Mouse (Mus musculus): ENCODE measurements around the gene Coq9. TPM values are rescaled to one million over a fixed set of nuclear protein-coding genes. Genes with fewer than 3 reads are reported as not detected.

The Coq9 gene
- 61.8 and 63.5 TPM in 2 replicates for polyA plus RNA-seq (2015; fragmentation: Nextera tagmentation; extraction: Ambion mirVana)

DNA sequence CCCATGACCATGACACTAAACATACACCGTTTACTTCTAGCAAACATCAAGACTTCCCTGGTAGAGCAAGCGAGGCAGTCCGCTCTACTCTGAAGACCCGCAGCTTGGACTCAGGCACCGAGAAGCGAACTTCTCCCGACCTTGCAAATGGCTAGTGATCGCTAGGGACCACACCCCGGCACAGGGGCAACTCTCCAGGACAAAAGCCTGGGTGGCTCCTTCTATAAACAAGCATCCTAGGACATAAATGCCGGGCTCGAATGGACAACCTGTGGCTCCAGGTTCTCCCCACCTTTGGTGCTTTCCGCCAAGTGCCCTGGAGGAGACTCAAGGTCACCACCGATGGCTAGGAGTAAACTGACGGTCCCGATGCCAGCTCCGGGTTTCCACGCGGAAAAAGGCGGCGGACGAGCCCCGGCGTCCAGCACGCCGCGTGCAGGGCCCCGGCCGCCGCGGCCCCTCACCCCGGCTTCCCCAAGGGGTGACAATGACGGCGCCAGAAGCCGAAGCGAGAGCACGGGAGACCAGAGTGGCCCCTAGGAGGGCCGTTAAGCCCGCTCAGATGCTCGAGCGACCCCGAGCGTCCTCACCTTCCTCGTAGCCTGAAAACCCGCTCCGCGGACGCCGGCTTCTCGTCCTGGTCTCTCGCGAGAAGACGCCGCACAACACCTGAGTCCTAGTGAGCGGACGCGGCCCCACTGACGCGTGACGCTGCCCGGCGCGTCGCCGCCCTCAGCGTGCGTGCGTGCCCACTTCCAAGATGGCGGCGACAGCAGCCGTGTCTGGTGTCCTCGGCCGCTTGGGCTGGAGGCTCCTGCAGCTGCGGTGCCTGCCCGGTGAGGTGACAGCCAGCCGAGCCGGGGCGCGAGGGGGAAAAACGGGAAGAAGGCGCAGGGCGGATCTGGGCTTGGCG lies at the start of gene Coq9, which contains the start of gene Ciapin1:
Coq9 (plus strand) TSS at position 660 of the 913 bp plus-strand sequence.
Ciapin1 (minus strand) TSS at position 697 of the 913 bp plus-strand sequence.

DNA sequence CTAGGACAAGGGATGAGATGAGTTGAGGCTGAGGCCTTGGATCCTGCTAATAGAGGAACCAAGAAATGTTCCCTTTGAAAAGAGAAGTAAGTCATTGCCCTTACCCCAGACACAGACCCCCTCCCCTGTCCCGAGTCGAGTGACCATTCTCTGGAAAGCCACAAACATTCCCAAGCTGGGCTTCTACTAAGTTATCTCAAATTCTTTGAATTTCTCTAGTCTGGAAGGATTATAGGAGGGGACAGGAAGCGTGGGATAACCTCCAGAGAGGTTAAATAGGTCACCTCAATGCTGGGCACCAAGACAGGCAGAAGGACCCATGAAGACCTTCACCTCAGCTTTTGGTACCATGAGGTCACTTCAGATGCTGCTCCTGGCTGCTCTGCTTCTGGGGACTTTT lies 28.0 kb upstream of the Coq9 start, which contains the start of gene Ccl17:
Ccl17 (plus strand) TSS at position 301 of the 400 bp plus-strand sequence.

DNA sequence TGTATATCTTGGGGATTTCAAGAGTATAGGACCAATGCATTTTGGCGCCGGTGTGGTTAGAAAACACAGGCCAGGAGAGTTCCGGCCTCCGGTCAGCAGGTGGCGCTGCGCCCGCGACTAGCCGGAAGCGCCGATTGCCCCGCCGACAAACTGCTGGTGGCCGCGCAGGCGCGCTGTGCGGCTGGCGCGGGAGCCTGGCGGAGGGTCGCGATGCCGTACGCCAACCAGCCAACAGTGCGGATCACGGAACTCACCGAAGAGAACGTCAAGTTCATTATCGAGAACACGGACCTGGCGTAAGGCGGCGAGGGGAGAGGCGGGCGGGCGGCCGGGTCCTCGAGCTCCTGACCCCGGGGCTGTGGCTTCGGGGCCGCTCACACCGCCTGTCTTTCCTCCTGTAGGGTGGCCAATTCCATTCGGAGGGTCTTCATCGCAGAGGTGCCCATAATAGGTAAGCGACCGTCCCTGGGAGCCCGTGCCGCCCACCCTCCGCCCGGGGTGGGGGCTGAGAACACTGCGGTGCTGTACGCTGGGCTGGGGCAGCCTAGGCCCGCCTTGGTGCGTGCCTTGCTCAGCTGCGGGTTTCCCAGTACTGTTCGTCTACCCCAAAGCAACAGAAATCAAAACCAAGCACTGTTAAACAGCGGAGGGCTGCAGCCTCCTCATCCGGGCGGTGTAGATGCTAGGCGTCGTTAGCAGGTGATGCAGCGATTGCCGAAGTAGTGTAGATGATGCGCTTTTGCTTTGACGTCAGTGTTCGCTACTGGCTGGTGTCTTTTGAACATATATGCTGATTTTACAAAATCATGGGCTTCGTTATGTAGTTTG lies 19.4 kb downstream of the Coq9 start, which contains the start of gene Polr2c:
Polr2c (plus strand) TSS at position 105 of the 828 bp plus-strand sequence.

DNA sequence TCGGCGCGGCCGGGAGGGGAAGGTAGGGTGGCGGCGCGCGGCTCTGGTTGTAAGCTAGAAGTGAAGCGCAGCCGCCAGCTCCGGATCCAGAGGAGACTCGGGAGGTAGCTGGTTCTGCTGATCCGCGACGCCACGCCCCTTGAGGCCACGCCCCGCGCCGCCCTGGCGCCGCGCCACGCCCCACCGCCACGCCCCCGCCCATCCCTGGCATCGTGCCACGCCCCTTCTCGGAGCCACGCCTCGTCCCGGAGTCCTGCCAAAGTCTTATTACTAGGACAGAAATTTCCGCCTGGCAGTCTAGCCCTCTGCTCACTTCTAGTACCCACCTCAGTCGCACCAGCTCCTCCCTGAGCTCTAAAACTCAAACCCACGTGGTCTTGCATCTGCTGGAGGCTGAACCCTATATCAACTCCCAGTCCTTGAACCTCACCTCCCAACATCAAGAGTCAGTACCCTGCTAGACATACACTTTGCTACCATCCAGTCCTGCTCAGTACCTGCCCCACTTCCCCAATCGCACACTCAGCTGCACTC lies 38.1 kb downstream of the Coq9 start, which contains the start of gene Dok4:
Dok4 (minus strand) TSS at position 134 of the 534 bp plus-strand sequence.

Other genes starting within 250 kb of the Coq9 start
- 35.0 and 38.7 TPM in 2 replicates for gene Rspry1, start 236.4 kb upstream of the Coq9 start, polyA plus RNA-seq (2015; fragmentation: Nextera tagmentation; extraction: Ambion mirVana)
- 58.9 and 63.6 TPM in 2 replicates for gene Fam192a, start 236.3 kb upstream of the Coq9 start, polyA plus RNA-seq (2015; fragmentation: Nextera tagmentation; extraction: Ambion mirVana)
- gene Arl2bp, start 171.7 kb upstream of the Coq9 start, polyA plus RNA-seq (2015; fragmentation: Nextera tagmentation; extraction: Ambion mirVana), result 215 and 217 TPM in 2 replicates
- 33.5 and 39.9 TPM in 2 replicates for gene Pllp, start 142.0 kb upstream of the Coq9 start, polyA plus RNA-seq (2015; fragmentation: Nextera tagmentation; extraction: Ambion mirVana)
- 0.14 TPM in 1 of 2 replicates, not detected in the other for gene Ccl22, start 92.7 kb upstream of the Coq9 start, polyA plus RNA-seq (2015; fragmentation: Nextera tagmentation; extraction: Ambion mirVana)
- gene Cx3cl1, start 66.3 kb upstream of the Coq9 start, polyA plus RNA-seq (2015; fragmentation: Nextera tagmentation; extraction: Ambion mirVana), result 117 and 123 TPM in 2 replicates
- 5.8 and 6.6 TPM in 2 replicates for gene Ccl17, start 27.9 kb upstream of the Coq9 start, polyA plus RNA-seq (2015; fragmentation: Nextera tagmentation; extraction: Ambion mirVana)
- 144 and 148 TPM in 2 replicates for gene Ciapin1, start within 50 bp of the Coq9 start, polyA plus RNA-seq (2015; fragmentation: Nextera tagmentation; extraction: Ambion mirVana)
- gene Polr2c, start 19.1 kb downstream of the Coq9 start, polyA plus RNA-seq (2015; fragmentation: Nextera tagmentation; extraction: Ambion mirVana), result 106 and 125 TPM in 2 replicates
- 80.2 and 87.4 TPM in 2 replicates for gene Dok4, start 38.0 kb downstream of the Coq9 start, polyA plus RNA-seq (2015; fragmentation: Nextera tagmentation; extraction: Ambion mirVana)
- 5.6 and 5.8 TPM in 2 replicates for gene Ccdc102a, start 79.8 kb downstream of the Coq9 start, polyA plus RNA-seq (2015; fragmentation: Nextera tagmentation; extraction: Ambion mirVana)
- gene Adgrg5, start 85.4 kb downstream of the Coq9 start, polyA plus RNA-seq (2015; fragmentation: Nextera tagmentation; extraction: Ambion mirVana), result 0.11 TPM in 1 of 2 replicates, not detected in the other
- 77.2 and 93.2 TPM in 2 replicates for gene Adgrg1, start 136.4 kb downstream of the Coq9 start, polyA plus RNA-seq (2015; fragmentation: Nextera tagmentation; extraction: Ambion mirVana)
- gene Adgrg3, start 179.4 kb downstream of the Coq9 start, polyA plus RNA-seq (2015; fragmentation: Nextera tagmentation; extraction: Ambion mirVana), result 0.50 and 0.63 TPM in 2 replicates
- gene Drc7, start 216.8 kb downstream of the Coq9 start, polyA plus RNA-seq (2015; fragmentation: Nextera tagmentation; extraction: Ambion mirVana), result 1.8 and 2.1 TPM in 2 replicates
- 36.5 and 38.4 TPM in 2 replicates for gene Katnb1, start 242.9 kb downstream of the Coq9 start, polyA plus RNA-seq (2015; fragmentation: Nextera tagmentation; extraction: Ambion mirVana)

Data from neural tube, postnatal 0 days (tissue).